Mouse (Mus musculus): ENCODE data around the gene Slc9a9.
"Not testable (repeated sequence)": the region's sequence is repeated elsewhere in the genome, so short reads cannot be mapped to it uniquely, and the experiment has no call there.

Gene Slc9a9

GRCm38 (mm10) chr9:94669791-94670577 is at the start of gene Slc9a9:
Gene Slc9a9 (plus strand): TSS chr9:94669909.
- peak; percentile 46 to 66 for DNase-seq

DNA sequence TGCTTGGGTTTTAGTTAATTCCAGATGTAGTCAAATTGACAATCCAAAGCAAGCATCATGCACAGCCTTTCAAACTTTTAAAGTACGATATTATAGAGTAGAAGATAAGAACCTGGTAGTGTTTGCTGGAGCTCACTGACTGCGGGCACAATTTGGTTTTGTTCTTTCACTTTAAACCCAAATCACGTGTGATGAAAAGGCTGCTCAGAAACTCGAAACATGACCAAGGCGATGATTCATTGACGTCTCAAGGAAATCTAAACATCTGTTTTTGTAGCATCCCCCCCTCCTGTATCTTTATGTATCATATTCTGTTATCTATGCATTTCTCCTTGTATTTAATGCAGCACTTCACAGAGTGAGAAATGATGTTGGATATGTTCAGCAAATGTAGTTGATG is 49.4 kb upstream of the Slc9a9 start:
- DNase-seq = no peak

- peak; percentile 12 to 28 for DNase-seq
These were observed 48.9 kb upstream of the Slc9a9 start for GRCm38 (mm10) chr9:94620846-94621245.

DNA sequence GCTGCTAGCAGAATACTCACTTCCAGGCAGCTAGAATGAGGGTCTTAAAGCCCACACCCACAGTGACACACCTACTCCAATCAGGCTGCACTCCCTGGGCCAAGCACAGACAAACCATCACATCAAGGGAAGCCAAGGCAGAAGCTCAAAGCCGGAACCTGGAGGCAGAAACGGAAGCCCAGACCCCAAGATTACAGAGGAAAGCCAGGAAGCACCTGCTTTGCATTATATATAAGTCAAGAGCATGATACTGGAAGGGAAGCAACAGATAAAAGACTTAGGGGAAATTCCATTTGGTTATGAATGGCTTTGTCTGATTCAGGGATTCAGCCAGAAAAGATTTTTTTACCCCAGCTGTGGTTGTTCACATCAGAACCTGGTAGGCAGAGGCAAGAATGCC is 47.8 kb upstream of the Slc9a9 start:
- DNase-seq = peak in 1 of 2 experiments; percentile 20

GRCm38 (mm10) chr9:94626737-94627136 is 43.0 kb upstream of the Slc9a9 start:
- no peak for DNase-seq

DNA sequence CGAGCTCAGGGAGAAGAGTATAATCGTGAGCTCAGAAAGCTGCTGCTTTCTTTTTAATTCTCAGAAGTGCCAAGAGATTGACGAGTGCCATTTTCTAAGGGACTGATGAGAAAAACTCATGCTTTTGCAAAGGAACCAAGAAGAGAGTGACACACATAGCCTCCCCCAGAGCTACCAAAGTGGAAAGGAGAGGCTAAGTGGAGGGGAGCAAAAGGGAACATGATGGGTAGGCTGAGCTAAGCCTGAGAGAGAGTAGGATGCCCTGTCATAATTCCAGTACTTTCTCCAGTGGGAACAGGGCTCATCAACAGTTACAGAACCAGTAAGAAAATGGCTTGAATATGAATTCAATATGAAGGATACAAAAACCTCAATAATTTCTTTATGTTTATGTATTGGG is 40.8 kb upstream of the Slc9a9 start:
- DNase-seq = no peak

DNA sequence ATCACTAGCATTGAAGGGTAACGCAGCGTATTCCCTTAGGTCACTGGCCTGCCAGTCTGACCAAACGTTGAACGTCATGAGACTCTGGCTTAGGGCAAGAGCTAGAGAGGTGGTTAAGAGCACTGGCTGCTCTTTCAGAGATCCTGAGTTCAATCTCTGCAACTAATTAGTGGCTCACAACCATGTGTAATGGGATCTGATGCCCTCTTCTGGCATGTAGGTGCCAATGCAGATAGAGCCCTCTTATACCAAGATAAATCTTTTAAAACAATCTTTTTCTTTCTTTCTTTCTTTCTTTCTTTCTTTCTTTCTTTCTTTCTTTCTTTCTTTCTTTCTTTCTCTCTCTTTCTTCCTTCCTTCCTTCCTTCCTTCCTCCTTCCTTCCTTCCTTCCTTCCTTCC is 35.4 kb upstream of the Slc9a9 start:
- not testable (repeated sequence) for DNase-seq

GRCm38 (mm10) chr9:94645631-94646030 is 24.1 kb upstream of the Slc9a9 start:
- DNase-seq = no peak

DNA sequence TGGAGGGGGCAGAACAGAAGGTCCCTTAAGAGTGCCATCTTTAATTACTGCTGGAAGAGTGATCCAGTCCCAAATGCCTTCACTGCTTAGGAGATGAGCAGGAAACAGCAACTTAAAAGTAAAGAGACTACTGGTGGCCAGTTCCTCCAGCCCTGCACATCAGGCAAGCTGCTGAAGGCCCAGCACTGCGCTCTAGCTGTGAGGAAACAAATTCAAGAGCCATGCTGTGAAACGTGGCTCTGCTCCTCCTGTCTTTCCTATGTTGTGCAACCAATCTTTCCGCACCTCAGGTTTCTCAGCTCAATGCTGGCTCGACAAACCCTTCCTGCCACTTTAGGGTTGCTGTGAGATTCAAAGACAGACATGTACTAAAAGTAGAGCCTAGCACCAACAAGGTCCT is 22.3 kb upstream of the Slc9a9 start:
- no peak for DNase-seq

GRCm38 (mm10) chr9:94649991-94650390 is 19.7 kb upstream of the Slc9a9 start:
- no peak for DNase-seq

DNA sequence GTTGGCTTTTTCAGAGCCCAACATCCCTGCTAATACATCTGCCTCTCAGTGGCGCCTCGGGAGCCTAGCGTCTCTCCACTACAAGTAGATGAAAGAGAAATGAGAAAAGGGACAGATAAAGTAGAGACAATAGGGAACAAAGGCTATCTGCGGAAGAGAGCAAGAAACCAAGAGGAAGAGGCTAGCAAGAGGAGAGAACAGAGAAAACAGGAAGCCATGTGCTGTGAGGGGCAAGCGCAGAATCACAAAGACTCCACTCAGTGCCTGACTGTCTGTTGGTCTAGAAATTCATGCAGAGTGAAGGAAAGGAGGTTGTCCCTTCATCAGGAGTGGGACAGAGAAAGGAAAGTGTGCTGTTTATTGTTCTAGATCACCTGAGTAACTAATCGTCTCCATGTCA is 16.5 kb upstream of the Slc9a9 start:
- no peak for DNase-seq

- no peak for DNase-seq
These were observed 15.9 kb upstream of the Slc9a9 start for GRCm38 (mm10) chr9:94653827-94654226.

GRCm38 (mm10) chr9:94656265-94656664 is 13.4 kb upstream of the Slc9a9 start:
- no peak for DNase-seq

DNA sequence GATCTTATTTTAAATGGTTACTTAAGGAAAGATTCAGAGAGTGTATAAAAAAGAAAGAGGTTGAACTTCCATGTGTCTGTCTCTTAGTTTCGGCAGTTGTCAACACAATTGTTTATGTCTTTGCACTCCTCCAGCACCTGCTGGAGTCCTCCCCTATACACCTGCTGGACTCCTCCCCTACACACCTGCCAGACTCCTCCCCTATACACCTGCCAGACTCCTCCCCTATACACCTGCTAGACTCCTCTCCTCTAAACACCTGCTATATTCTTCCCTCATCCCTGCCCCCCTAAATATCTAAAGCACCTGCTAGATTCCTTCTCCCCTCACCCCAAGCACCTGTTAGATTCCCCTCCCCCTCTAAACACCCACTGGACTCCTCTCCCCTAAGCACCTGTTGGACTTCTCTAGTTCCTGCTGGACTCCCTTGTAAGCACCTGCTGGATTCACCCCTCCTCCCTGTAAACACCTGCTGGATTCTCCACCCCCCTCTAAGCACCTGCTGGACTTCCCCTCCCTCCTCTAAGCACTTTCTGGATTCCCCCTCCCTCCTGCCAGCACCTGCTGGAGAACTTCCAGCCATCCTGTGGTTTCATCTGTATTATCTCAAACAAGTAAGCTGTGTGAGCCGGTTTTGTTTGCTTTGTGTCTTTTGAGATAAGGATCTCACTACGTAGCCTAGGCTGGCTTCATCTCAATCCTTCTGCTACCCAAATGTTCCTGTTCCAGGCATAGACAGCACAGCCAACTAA is 10.1 kb upstream of the Slc9a9 start:
- DNase-seq = peak; percentile 11 to 36

DNA sequence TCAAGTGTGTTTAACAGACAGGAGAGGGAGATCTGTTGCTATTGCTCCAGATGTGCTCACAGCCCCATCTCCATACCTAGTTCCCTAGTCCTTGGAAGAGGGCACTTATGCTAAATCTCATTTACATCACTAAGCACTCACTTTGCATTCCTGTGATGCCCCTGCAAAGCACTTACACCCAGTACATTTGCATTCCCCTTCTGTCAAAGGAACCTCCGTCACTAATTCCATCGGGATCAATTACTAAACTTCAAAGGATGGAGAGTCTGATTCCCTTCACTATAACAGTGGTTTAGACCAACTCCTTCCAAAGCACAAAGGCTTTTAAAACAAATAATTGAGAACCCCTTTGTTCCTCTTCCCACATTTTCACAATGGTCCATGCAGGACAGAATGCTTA is 7.9 kb upstream of the Slc9a9 start:
- no peak for DNase-seq

DNA sequence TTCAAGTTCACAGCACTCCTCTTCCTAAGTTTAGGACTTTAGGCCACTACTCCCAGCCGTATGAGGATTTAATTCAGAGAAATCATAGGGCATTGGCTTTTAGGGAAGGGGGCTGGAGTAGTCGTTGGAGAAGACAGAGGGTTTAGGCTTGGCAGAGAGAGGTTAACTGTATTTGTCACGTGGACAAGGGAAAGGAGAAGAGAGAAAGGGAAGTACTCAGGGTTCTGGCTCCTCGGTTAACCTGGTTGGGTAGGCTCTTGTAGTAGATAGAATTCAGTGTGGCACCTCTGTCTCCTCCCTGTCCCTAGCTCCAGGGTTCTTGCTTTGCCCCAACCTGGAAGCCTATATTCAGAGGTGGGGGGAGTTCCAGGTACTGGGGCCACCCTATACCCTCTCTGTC is 4.5 kb upstream of the Slc9a9 start:
- DNase-seq = no peak

DNA sequence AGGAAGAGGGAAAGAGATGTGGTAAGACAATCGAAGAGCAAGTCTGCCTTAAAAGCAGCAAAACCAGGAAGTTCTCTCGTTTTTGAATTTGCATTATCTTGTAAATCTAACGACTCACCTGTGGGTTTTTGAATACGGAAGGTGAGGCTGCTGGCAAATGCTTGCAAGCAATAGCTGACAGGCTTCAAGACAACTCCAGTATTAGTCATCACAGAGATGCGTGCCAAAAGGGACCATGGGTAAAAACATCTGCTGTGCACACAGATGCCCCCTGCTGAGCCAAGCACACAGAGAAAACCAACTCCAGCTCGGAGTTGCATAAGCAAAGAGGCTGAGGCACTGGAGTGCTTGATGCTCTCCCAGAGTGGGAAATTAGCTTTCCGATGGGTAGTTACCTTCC is 1.1 kb upstream of the Slc9a9 start:
- peak; percentile 55 to 72 for DNase-seq

- no peak for DNase-seq
These were observed 995 bp downstream of the Slc9a9 start for GRCm38 (mm10) chr9:94670704-94671103.

DNA sequence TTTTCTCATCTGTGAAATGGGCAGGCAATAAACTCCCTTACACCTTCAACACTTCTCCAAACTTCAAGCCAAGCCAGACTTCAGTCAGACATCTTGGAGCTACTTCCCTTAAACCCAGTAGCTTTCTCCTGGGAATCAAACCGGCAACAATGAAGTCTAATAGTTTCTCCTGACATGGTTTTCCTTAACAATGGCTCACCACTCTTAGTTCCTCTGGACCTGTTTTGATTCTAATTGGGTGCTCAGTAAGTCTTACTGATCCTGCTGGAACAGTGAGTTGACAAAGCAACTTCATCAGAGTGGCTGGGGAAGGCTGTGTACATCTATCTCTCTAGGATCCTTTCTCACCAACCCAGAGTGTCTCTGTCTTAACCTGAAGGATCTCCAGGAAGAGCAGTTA is 5.0 kb downstream of the Slc9a9 start:
- no peak for DNase-seq

- DNase-seq = no peak
These were observed 8.4 kb downstream of the Slc9a9 start for GRCm38 (mm10) chr9:94678021-94678655.

GRCm38 (mm10) chr9:94680468-94681094 is 10.9 kb downstream of the Slc9a9 start:
- DNase-seq = no peak

DNA sequence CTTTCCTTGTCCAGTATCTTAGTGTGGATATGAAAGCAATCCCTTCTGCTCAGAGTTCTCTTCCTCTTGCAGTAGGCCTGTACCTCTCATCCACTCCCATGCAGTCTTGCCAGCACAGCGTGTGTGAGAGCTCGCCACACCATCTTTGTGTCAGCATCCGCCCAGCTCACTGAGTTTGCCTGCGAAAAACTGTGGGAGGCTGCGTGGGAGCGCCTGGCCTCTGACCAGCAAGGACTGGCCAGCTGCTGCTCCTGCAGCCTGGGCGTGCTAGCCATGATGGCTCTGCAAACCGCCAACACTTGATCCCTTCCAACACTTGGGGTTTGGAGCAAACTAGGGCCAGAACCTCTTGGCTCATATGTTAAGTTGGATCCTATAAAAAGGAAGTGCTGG is 11.4 kb downstream of the Slc9a9 start:
- no peak for DNase-seq

GRCm38 (mm10) chr9:94682260-94682659 is 12.6 kb downstream of the Slc9a9 start:
- no peak for DNase-seq
